Mouse (Mus musculus): ENCODE measurements at regions not wholly inside any gene's neighbourhood (a gene's known extent, or its start where the extent isn't known, plus 50 kb on each side); places are given as distances from the start of the nearest gene placed in this dataset.

GRCm38 (mm10) chr13:59228059-59228830, 356.8 kb downstream of the Agtpbp1 start:
- no peaks in the 10 kb centered on the region for H3K4me1 ChIP-seq (replicated peaks; ENCODE audit: control insufficient read depth, insufficient read depth, low read length)
- no peaks in the 10 kb centered on the region for H3K9me3 ChIP-seq (ENCODE audit: control insufficient read depth, low read length)
- WGBS = 73% methylated on average over 12 of the region's 12 CpGs
- no peaks in the 10 kb centered on the region for H3K27me3 ChIP-seq (ENCODE audit: control insufficient read depth, insufficient read depth, low read length)
- H3K36me3 ChIP-seq (ENCODE audit: control insufficient read depth, insufficient read depth, low read length) = no peaks in the 10 kb centered on the region
- H3K27ac ChIP-seq (ENCODE audit: low read depth, low read length) = no peak overlapping the region
- H3K4me2 ChIP-seq (replicated peaks; ENCODE audit: low read depth, low read length) = no peak overlapping the region
- DNase-seq (ENCODE audit: low spot score) = no peak
- H3K9ac ChIP-seq (ENCODE audit: low read depth, low read length) = no peak overlapping the region
- ATAC-seq (ENCODE audit: low FRiP score) = no peak
- H3K4me3 ChIP-seq (ENCODE audit: low read depth, low read length) = no peak overlapping the region

DNA sequence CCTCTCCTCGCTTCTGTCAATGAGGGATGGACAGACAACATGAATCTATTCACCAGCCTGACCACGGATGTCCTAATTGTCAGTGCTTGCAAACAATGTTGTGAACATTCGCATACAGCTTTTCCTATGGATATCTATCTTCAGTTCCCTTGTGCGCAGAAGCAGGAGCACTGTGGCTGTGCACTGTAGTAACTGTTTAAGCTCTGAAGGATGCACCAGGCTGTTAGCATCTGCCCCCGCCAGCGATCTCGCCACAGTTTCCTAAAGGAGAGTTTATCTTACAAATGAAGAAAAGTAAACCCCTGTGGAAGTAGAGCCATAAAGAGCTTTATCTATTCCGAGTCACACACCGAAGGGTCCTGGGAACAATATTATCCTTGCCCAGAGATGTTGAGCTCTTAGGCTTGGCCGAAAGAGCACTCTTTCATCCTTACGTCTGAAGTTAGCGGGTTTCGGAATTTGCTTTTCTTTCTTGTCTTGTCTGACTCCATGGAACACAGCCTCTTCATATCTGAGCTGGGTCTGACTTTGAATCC, 357.4 kb downstream of the Agtpbp1 start:
- no peak overlapping the region for H3K27ac ChIP-seq (ENCODE audit: low read depth, low read length)
- WGBS = 91% methylated on average over 13 of the region's 13 CpGs
- H3K9ac ChIP-seq (ENCODE audit: low read depth, low read length) = no peak overlapping the region
- DNase-seq (ENCODE audit: low spot score) = no peak
- H3K4me1 ChIP-seq (replicated peaks; ENCODE audit: control insufficient read depth, insufficient read depth, low read length) = no peaks in the 10 kb centered on the region
- no peak overlapping the region for H3K4me2 ChIP-seq (replicated peaks; ENCODE audit: low read depth, low read length)
- H3K9me3 ChIP-seq (ENCODE audit: control insufficient read depth, low read length) = no peaks in the 10 kb centered on the region
- H3K4me3 ChIP-seq (ENCODE audit: low read depth, low read length) = no peak overlapping the region
- no peak for ATAC-seq (ENCODE audit: low FRiP score)
- H3K36me3 ChIP-seq (ENCODE audit: control insufficient read depth, insufficient read depth, low read length) = no peaks in the 10 kb centered on the region
- H3K27me3 ChIP-seq (ENCODE audit: control insufficient read depth, insufficient read depth, low read length) = no peaks in the 10 kb centered on the region

DNA sequence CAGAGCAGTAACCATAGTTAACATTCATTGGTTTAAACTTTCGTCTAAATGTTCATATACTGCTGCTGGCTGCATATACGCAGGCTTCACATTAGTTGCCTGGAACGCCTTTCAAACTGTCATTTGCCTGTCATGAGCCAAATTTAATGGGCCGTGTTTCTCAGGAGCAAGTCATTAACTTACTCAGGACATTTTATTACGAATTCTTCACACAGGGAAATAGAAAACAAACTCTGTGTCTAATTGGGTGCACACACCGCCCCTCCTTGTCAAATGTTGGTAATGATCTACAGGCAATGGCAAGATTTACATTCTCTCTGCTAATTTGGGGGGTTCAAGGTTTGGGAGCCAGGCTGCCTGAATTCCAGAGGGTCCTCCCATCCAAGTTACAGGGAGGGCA, 364.4 kb downstream of the Agtpbp1 start:
- no peak for ATAC-seq (ENCODE audit: low FRiP score)
- WGBS = 87% methylated on average over 6 of the region's 6 CpGs
- no peak for DNase-seq (ENCODE audit: low spot score)

GRCm38 (mm10) chr13:59220156-59220555, 364.9 kb downstream of the Agtpbp1 start:
- H3K9ac ChIP-seq (ENCODE audit: low read depth, low read length) = no peak overlapping the region
- no peaks in the 10 kb centered on the region for H3K27me3 ChIP-seq (ENCODE audit: control insufficient read depth, insufficient read depth, low read length)
- DNase-seq (ENCODE audit: low spot score) = peak; percentile 61
- 30% methylated on average over 7 of the region's 7 CpGs for WGBS
- H3K4me2 ChIP-seq (replicated peaks; ENCODE audit: low read depth, low read length) = no peak overlapping the region
- 0 out of 2 replicates have a peak, but pooled peaks have one; percentile 7 for ATAC-seq (ENCODE audit: low FRiP score)
- no peaks in the 10 kb centered on the region for H3K36me3 ChIP-seq (ENCODE audit: control insufficient read depth, insufficient read depth, low read length)
- H3K27ac ChIP-seq (ENCODE audit: low read depth, low read length) = no peak overlapping the region
- no peak overlapping the region for H3K4me3 ChIP-seq (ENCODE audit: low read depth, low read length)
- H3K9me3 ChIP-seq (ENCODE audit: control insufficient read depth, low read length) = no peaks in the 10 kb centered on the region
- H3K4me1 ChIP-seq (replicated peaks; ENCODE audit: control insufficient read depth, insufficient read depth, low read length) = no peaks in the 10 kb centered on the region

More for the DNA sequence above, 364.4 kb downstream of the Agtpbp1 start:
- no peaks in the 10 kb centered on the region for H3K36me3 ChIP-seq (ENCODE audit: control insufficient read depth, insufficient read depth, low read length)
- H3K9ac ChIP-seq (ENCODE audit: low read depth, low read length) = no peak overlapping the region
- H3K9me3 ChIP-seq (ENCODE audit: control insufficient read depth, low read length) = no peaks in the 10 kb centered on the region
- no peaks in the 10 kb centered on the region for H3K4me1 ChIP-seq (replicated peaks; ENCODE audit: control insufficient read depth, insufficient read depth, low read length)
- H3K4me3 ChIP-seq (ENCODE audit: low read depth, low read length) = no peak overlapping the region
- H3K27ac ChIP-seq (ENCODE audit: low read depth, low read length) = no peak overlapping the region
- no peak overlapping the region for H3K4me2 ChIP-seq (replicated peaks; ENCODE audit: low read depth, low read length)
- no peaks in the 10 kb centered on the region for H3K27me3 ChIP-seq (ENCODE audit: control insufficient read depth, insufficient read depth, low read length)

- H3K4me1 ChIP-seq (replicated peaks; ENCODE audit: control insufficient read depth, insufficient read depth, low read length) = no peaks in the 10 kb centered on the region
- DNase-seq (ENCODE audit: low spot score) = no peak
- 77% methylated on average over 5 of the region's 5 CpGs for WGBS
- no peaks in the 10 kb centered on the region for H3K9me3 ChIP-seq (ENCODE audit: control insufficient read depth, low read length)
- no peak overlapping the region for H3K4me3 ChIP-seq (ENCODE audit: low read depth, low read length)
- ATAC-seq (ENCODE audit: low FRiP score) = no peak
- H3K9ac ChIP-seq (ENCODE audit: low read depth, low read length) = no peak overlapping the region
- H3K36me3 ChIP-seq (ENCODE audit: control insufficient read depth, insufficient read depth, low read length) = no peaks in the 10 kb centered on the region
- H3K27ac ChIP-seq (ENCODE audit: low read depth, low read length) = no peak overlapping the region
- no peaks in the 10 kb centered on the region for H3K27me3 ChIP-seq (ENCODE audit: control insufficient read depth, insufficient read depth, low read length)
- no peak overlapping the region for H3K4me2 ChIP-seq (replicated peaks; ENCODE audit: low read depth, low read length)
Observed at GRCm38 (mm10) chr13:59216686-59217298, 368.2 kb downstream of the Agtpbp1 start.

DNA sequence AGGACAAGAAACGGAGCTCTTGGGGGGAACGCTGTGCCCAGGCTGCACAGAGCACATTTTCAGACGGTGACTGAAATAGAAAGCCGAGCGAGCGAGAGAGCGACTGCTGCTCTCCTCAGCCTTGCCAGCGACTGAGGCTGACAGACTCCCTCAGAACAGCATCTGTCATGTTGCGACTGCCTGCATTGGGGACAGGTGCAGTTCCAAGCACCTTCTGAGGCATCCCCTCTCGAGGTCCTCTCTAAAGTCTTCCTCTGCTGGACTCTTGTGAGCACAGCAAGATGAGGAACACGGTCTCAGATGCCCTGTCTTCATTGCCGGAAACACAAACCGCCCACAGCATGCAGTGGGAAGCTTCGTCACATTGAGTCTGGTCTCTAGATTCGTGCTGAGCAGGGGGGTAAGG, 372.7 kb downstream of the Agtpbp1 start:
- H3K27me3 ChIP-seq (ENCODE audit: control insufficient read depth, insufficient read depth, low read length) = no peaks in the 10 kb centered on the region
- no peaks in the 10 kb centered on the region for H3K4me1 ChIP-seq (replicated peaks; ENCODE audit: control insufficient read depth, insufficient read depth, low read length)
- H3K27ac ChIP-seq (ENCODE audit: low read depth, low read length) = no peak overlapping the region
- no peak overlapping the region for H3K4me2 ChIP-seq (replicated peaks; ENCODE audit: low read depth, low read length)
- H3K9me3 ChIP-seq (ENCODE audit: control insufficient read depth, low read length) = no peaks in the 10 kb centered on the region
- ATAC-seq (ENCODE audit: low FRiP score) (no peak), DNase-seq (ENCODE audit: low spot score) (no peak)
- no peaks in the 10 kb centered on the region for H3K36me3 ChIP-seq (ENCODE audit: control insufficient read depth, insufficient read depth, low read length)
- WGBS = 84% methylated on average over 15 of the region's 15 CpGs
- H3K9ac ChIP-seq (ENCODE audit: low read depth, low read length) = no peak overlapping the region
- H3K4me3 ChIP-seq (ENCODE audit: low read depth, low read length) = no peak overlapping the region

- H3K9me3 ChIP-seq (ENCODE audit: control insufficient read depth, low read length) = no peaks in the 10 kb centered on the region
- H3K4me3 ChIP-seq (ENCODE audit: low read depth, low read length) = no peak overlapping the region
- no peaks in the 10 kb centered on the region for H3K36me3 ChIP-seq (ENCODE audit: control insufficient read depth, insufficient read depth, low read length)
- no peak overlapping the region for H3K9ac ChIP-seq (ENCODE audit: low read depth, low read length)
- H3K4me1 ChIP-seq (replicated peaks; ENCODE audit: control insufficient read depth, insufficient read depth, low read length) = no peaks in the 10 kb centered on the region
- ATAC-seq (ENCODE audit: low FRiP score) = no peak
- no peaks in the 10 kb centered on the region for H3K27me3 ChIP-seq (ENCODE audit: control insufficient read depth, insufficient read depth, low read length)
- peak; percentile 29 for DNase-seq (ENCODE audit: low spot score)
- no peak overlapping the region for H3K27ac ChIP-seq (ENCODE audit: low read depth, low read length)
- H3K4me2 ChIP-seq (replicated peaks; ENCODE audit: low read depth, low read length) = no peak overlapping the region
- WGBS = 58% methylated on average over 5 of the region's 5 CpGs
Observed at GRCm38 (mm10) chr13:59210828-59211227, 374.2 kb downstream of the Agtpbp1 start.

DNA sequence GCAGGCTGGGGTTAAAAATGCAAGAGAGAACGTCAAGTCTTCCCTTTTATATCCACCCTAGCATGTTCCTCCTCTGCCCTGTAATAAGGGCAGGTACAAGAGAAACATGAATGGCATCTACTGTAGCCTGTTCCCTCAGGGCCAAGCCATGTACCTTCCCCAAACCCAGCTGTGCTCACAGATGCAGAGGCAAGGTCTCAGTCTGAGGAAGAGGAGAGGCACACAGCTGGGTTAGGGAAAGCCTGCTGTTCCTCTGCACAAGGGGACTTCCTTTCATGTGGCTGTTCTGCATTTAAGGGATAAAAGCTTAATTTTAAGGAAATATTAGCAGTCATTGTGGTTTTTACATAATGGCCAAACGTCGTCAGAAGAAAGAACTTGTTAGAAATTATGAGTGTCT, 378.8 kb downstream of the Agtpbp1 start:
- WGBS = 85% methylated on average over 3 of the region's 3 CpGs
- H3K9me3 ChIP-seq (ENCODE audit: control insufficient read depth, low read length) = no peaks in the 10 kb centered on the region

DNA sequence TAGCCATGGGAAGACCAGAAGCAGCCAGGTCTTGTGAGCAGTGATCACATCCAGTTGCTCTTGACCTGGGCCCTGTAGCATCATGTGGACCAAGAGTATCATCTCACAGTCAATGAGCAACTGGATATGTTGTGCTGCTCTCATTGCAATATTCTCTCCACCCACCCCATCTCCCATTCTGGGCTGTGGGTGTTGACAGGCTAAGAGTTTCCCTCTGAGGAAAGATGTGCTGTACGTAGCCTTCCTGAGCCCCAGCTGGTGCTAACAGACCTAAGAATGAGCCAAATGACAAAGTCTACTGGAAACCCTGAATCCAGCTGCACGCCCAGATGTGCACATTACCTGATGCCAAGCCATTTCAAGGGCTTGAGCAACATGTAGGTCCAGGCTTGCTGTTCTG, 380.5 kb downstream of the Agtpbp1 start:
- H3K27me3 ChIP-seq (ENCODE audit: control insufficient read depth, insufficient read depth, low read length) = no peaks in the 10 kb centered on the region
- H3K9me3 ChIP-seq (ENCODE audit: control insufficient read depth, low read length) = no peaks in the 10 kb centered on the region
- H3K4me1 ChIP-seq (replicated peaks; ENCODE audit: control insufficient read depth, insufficient read depth, low read length) = no peaks in the 10 kb centered on the region
- ATAC-seq (ENCODE audit: low FRiP score) = no peak
- H3K36me3 ChIP-seq (ENCODE audit: control insufficient read depth, insufficient read depth, low read length) = no peaks in the 10 kb centered on the region
- 89% methylated on average over 2 of the region's 2 CpGs for WGBS
- H3K4me3 ChIP-seq (ENCODE audit: low read depth, low read length) = no peak overlapping the region
- no peak overlapping the region for H3K27ac ChIP-seq (ENCODE audit: low read depth, low read length)
- no peak for DNase-seq (ENCODE audit: low spot score)
- no peak overlapping the region for H3K4me2 ChIP-seq (replicated peaks; ENCODE audit: low read depth, low read length)
- H3K9ac ChIP-seq (ENCODE audit: low read depth, low read length) = no peak overlapping the region

More for the DNA sequence above, 378.8 kb downstream of the Agtpbp1 start:
- no peak for DNase-seq (ENCODE audit: low spot score)
- Histone ChIP-seq H3K4me3 (ENCODE audit: low read depth, low read length) (no peak overlapping the region), H3K27ac (ENCODE audit: low read depth, low read length) (no peak overlapping the region), H3K4me1 (replicated peaks; ENCODE audit: control insufficient read depth, insufficient read depth, low read length) (no peaks in the 10 kb centered on the region), H3K27me3 (ENCODE audit: control insufficient read depth, insufficient read depth, low read length) (no peaks in the 10 kb centered on the region), H3K9ac (ENCODE audit: low read depth, low read length) (no peak overlapping the region), H3K4me2 (replicated peaks; ENCODE audit: low read depth, low read length) (no peak overlapping the region), H3K36me3 (ENCODE audit: control insufficient read depth, insufficient read depth, low read length) (no peaks in the 10 kb centered on the region)
- ATAC-seq (ENCODE audit: low FRiP score) = no peak
